Mouse (Mus musculus): ENCODE measurements around the gene Cdipt. TPM values are rescaled to one million over a fixed set of nuclear protein-coding genes. Genes with fewer than 3 reads are reported as not detected.

Gene Cdipt
- total RNA-seq, 1 experiment from 2014 or later: 33.1 TPM

Other genes with a start within 250 kb of the Cdipt start
- 32.4 and 35.8 TPM in 2 replicates for gene Mapk3, start 216.3 kb upstream of the Cdipt start, total RNA-seq (2017)
- gene Gdpd3, start 209.6 kb upstream of the Cdipt start, total RNA-seq (2017): 3.3 and 16.4 TPM in 2 replicates
- 50.3 and 74.9 TPM in 2 replicates for gene Ypel3, start 199.0 kb upstream of the Cdipt start, total RNA-seq (2017)
- gene Tbx6, start 194.4 kb upstream of the Cdipt start, total RNA-seq (2017): 0.25 TPM in 1 of 2 replicates, not detected in the other
- 119 and 131 TPM in 2 replicates for gene Ppp4c, start 183.4 kb upstream of the Cdipt start, total RNA-seq (2017)
- gene Fam57b, start 178.2 kb upstream of the Cdipt start, total RNA-seq (2017): not detected in 2 replicates
- gene 4930451I11Rik, start 144.3 kb upstream of the Cdipt start, total RNA-seq (2017): not detected in 2 replicates
- gene Doc2a, start 128.5 kb upstream of the Cdipt start, total RNA-seq (2017): not detected in 2 replicates
- 128 and 398 TPM in 2 replicates for gene Hirip3, start 113.9 kb upstream of the Cdipt start, total RNA-seq (2017)
- 33.2 and 35.6 TPM in 2 replicates for gene Ino80e, start 113.5 kb upstream of the Cdipt start, total RNA-seq (2017)
- gene Taok2, start 91.2 kb upstream of the Cdipt start, total RNA-seq (2017): 31.7 and 32.7 TPM in 2 replicates
- 14.5 and 25.6 TPM in 2 replicates for gene Tmem219, start 53.0 kb upstream of the Cdipt start, total RNA-seq (2017)
- 9.3 and 15.8 TPM in 2 replicates for gene Kctd13, start 47.0 kb upstream of the Cdipt start, total RNA-seq (2017)
- not detected in 2 replicates for gene Asphd1, start 26.3 kb upstream of the Cdipt start, total RNA-seq (2017)
- gene Sez6l2, start 25.4 kb upstream of the Cdipt start, total RNA-seq (2017): 0.25 and 0.63 TPM in 2 replicates
- 1.6 and 2.3 TPM in 2 replicates for gene Cdiptos, start 184 bp downstream of the Cdipt start, total RNA-seq (2017)
- gene Mvp, start 38.7 kb downstream of the Cdipt start, total RNA-seq (2017): 26.2 and 39.0 TPM in 2 replicates
- gene Pagr1b, start 40.6 kb downstream of the Cdipt start, total RNA-seq (2017): not detected in 2 replicates
- gene Pagr1a, start 41.4 kb downstream of the Cdipt start, total RNA-seq (2017): 3.7 and 9.9 TPM in 2 replicates
- gene Gm42742, start 45.2 kb downstream of the Cdipt start, total RNA-seq (2017): 35.6 and 38.7 TPM in 2 replicates
- gene Prrt2, start 45.3 kb downstream of the Cdipt start, total RNA-seq (2017): 0.30 and 0.69 TPM in 2 replicates
- 53.3 and 65.4 TPM in 2 replicates for gene Maz, start 51.1 kb downstream of the Cdipt start, total RNA-seq (2017)
- 74.5 and 90.1 TPM in 2 replicates for gene Kif22, start 66.6 kb downstream of the Cdipt start, total RNA-seq (2017)
- 3.8 and 5.7 TPM in 2 replicates for gene Zg16, start 111.4 kb downstream of the Cdipt start, total RNA-seq (2017)
- 30.3 and 42.1 TPM in 2 replicates for gene AI467606, start 115.4 kb downstream of the Cdipt start, total RNA-seq (2017)
- gene Qprt, start 146.3 kb downstream of the Cdipt start, total RNA-seq (2017): 2.3 and 2.7 TPM in 2 replicates
- 311 and 346 TPM in 2 replicates for gene Spn, start 161.9 kb downstream of the Cdipt start, total RNA-seq (2017)
- gene Cd2bp2, start 220.1 kb downstream of the Cdipt start, total RNA-seq (2017): 32.0 and 63.9 TPM in 2 replicates
- 33.2 and 36.4 TPM in 2 replicates for gene Tbc1d10b, start 232.6 kb downstream of the Cdipt start, total RNA-seq (2017)
- 8.3 and 23.4 TPM in 2 replicates for gene Mylpf, start 233.0 kb downstream of the Cdipt start, total RNA-seq (2017)

Data from hematopoietic stem cell, adult 5-6 weeks (primary cell).